Mouse (Mus musculus) right cerebral cortex, postnatal 10 days (tissue): Measurements from ENCODE around the gene Cct6b.
"Not testable (repeated sequence)": the region's sequence is repeated elsewhere in the genome, so short reads cannot be mapped to it uniquely, and the experiment has no call there.

Source experiments
- DNase-seq, 2 experiments: peaks; one replicate each; pipeline ENCODE4 v3.0.0; 2021; ENCODE audit warnings: low spot score in 2 of 2

Gene Cct6b

DNA sequence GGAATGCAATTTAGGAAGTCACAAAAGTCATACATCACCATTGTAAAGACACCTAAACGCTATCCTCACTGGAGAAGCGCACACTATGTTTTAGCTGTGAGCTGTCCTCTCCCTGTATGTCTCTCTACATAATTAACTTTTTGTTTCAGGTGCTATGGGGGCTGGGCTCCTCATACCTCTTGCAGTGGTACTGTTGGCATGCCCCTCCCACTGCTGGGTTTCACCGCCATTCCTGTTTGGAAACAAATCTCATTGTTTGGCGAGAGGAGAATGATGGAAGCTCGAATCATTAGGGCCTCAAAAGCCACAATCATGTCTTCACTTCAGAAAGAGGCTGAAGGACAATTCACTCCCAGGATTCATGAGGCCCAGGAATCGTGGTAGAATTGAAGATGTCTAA lies 59.0 kb downstream of the Cct6b start:
- no peak for DNase-seq

DNA sequence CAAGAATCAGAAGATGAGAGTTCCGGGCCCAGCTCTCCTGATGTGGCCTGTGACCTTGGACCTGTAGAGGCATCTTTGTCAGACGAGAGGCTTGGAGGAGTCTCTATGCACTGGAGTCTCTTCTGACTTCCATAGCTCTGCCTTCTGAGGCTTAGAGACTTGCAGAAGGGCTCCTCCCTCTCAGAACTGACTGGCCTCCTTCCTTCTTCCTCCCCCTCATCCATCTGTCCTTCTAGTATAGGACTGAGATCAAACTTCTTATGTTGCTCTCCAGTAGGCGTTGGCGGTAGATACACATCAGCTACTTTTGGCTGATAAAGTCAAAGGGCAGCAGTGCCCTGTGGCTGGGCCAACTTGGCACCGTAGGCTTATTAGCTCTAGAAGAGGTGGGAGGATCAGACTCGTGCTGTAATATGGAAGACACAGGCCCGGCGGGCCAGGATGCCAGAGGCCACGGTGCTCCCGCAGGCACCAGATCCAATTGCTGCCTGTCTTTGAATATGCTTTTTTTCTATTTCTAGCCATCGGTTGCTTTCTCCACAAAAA lies 64.2 kb downstream of the Cct6b start:
- no peak for DNase-seq

DNA sequence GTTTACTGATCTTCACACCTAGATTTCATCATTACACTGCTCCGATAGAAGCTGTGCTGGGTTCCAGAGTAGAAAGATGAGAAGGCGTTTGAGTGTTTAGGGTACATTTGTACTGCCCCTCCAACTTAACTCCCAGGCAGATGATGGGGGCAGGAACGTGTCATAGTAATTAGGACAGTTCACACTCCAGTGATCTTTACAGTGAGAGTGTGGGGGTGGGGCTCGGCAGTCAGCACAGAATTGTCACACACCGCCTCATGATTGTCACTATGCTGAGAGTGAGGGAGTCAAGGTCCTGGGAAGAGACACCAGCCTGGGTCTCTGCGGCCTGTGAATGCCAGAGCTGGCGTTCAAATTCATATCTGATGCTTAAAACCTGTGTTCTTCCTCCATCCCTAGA lies 68.2 kb downstream of the Cct6b start:
- no peak for DNase-seq

DNA sequence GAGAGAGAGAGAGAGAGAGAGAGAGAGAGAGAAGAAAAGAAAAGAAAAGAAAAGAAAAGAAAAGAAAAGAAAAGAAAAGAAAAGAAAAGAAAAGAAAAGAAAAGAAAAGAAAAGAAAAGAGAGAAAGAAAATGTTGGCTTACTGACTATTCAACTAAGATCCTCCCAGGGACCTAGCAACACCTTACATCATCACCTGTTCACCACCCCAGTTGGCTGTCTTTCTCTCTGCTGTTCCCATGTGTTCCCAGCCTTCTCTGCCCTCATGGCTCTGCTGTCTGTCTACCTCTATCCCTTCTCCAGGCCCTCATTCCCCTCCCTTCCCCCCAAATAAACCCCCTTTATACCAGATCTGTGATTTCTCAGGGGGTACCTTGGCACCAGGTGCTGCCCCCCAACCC lies 69.2 kb downstream of the Cct6b start:
- not testable (repeated sequence) for DNase-seq

DNA sequence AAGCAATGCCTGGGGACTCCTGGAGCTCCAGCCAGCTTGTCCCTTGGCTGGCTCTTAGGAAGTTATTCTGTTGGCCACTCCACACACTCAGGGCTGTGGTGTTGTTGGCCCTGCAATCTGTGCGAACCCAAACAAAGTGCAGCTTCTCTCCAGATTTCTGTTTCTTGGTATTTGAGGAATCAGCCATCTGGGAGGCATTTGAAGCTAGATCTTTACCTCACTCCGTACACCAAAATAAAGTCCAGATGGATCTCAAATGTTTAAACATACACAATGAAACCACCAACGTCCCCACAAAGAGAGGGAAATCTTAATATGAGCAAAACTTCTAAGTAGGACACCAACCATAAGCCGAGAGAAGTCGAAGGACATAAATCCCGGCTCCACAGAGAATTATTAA lies 71.5 kb downstream of the Cct6b start:
- DNase-seq = peak; percentile 37 to 59

DNA sequence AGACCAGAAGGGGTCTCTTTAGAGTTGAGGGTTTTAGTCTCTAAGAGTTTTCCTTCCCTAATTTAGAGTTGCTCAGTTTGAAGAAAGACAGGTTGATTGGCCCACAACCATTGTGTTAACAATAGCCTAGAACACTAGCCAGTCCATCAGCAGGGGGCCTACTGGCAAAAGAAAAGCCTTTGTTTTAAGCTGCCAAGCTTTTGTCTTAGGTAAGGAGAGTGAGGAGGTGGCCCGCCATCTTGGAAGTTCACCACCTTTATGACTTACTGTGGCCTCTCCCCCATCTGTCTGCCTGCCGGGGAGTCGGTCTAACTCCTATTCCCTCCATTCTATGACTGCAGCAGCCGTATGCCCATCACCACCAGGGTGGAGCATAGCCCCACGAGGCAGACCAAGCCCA lies 73.6 kb downstream of the Cct6b start:
- no peak for DNase-seq

DNA sequence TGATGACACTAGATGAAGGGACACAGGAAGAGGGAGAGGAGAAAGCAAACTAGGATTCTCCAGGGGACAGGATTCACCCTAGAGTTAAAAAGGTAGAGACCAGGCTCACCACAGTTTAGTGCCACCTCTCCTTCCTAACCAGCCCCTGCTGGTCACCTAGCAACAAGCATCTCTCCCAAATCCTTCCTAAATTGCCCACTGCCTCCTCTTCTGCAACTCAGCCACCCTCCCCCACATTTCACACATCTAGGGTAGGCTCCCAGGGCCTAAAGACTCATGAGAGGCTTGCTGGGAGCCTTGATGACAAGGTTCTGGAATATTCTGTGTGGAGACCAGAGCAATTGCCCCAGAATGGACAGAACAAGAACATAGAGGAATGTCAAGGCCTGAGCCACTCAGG lies 76.5 kb downstream of the Cct6b start:
- peak; percentile 56 for DNase-seq

DNA sequence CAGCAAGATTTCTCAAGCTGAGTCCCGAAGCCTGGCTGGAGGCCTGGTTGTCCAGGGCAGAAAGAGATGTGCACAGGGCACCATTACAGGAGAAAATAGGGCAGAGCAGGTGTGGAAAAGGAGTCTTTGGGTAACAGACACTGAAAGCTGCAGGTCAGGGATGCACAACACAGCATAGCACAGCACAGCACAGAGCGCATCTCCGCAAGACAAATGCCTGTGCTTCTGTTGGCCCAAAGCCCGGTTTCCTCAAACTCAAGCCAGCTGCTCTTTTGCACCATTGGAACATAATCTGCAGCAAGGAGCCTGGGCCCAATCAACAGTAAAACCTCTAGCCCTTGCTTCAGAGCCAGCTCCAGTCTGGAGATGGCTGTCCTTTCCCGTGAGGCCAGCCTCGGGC lies 79.4 kb downstream of the Cct6b start:
- DNase-seq = peak; percentile 81 to 85

DNA sequence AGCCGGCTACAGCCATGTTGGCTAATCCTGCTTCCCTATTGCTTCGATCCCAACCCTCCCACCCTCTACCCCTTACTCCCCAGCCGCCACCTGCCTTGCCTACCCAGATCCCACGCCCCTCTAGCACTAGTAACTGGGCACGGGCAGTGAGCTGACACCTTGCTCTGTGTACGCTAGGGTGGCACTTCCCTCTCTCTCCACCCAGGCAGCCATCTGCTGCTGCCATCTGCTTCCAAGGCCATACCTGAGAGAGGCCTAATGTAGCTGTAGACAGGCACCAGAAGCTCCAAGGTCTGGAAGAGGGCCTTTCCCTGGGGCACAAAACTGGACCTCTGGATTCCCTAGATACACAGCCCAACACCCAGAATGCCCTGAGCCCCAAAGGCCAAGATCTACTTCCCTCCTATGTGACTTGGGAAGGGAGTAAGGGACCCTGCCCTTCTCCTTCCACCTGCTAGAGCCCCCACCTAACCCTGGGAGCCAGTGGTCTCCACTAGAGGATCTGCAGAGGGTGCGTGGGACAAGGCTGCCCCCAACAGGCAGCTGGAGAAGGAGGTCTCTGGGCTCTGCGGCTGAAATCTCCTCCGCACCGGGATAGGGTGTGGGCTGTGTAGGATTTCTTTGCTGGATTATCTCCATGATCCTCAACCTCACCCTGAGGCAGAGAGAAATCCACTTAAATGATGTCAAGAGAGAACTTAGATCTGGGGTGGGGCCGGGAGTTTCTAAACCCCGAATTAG lies 80.2 kb downstream of the Cct6b start:
- DNase-seq = peak; percentile 49 to 69

DNA sequence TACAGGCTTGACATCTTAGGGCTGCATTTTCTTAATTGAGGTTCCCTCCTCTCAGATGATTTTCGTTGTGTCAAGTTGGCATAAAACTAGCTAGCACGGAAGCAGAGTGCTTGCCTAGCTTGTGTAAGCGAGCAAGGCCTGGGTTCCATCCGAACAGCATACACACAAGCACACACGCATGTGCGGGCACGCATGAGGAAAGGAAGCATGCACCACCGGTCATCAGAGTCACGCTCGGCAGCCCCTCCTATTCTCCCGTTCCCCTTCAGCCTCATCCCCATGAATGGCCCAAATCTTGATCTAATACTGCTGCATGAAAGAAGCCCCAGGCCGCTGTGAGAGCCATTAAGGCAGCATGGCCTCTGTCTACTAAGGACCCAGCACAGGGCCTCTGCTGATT lies 85.6 kb downstream of the Cct6b start:
- no peak for DNase-seq
